Mouse (Mus musculus) urinary bladder, postnatal 10 days (tissue): ENCODE data around the gene Eif1b.

Experiments
- DNase-seq: peaks from one replicate; pipeline ENCODE4 v3.0.0; 2022; ENCODE audit warnings: low spot score

Gene Eif1b

DNA sequence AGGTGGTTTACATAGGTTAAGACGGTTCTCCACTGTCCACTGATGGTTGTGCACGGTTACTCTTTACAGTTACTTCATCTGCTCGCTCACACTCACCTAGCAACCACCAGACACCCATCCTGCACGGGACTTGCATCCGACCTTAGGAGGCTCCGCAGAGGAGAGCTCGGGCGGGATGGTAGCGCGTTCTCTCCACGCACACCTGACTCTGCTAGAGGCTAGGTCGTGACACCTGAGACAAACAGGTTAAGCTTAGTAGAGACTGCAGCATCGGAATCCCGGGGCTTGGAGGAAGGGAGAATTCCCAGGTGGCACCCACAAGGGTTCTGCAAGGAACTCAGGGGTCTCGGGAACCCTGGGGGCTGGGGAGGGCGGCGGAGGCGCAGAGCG, at the start of gene Eif1b:
TSS of gene Eif1b (plus strand) at position 223 of the 390 bp plus-strand sequence.
- DNase-seq: no peak

DNA sequence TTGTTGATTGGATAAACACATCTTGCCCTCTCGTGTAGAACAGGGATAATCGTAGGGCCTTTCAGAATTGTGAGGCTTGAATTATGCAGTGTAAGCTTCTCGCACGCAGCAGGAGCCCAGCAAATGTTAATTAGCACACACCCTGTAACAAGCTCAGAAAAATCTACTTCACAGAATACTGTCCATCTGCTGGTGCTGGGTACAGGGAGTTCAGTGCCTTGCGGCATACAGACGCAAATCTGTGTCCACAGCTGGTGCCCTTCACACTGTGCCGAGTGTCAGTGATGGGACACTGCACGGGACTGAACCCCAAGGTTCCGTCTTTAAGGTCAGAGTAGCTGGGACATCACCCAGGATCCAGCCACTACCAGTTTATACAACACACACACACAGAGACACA, 47.4 kb upstream of the Eif1b start:
- DNase-seq: no peak

- DNase-seq: no peak
Measured at GRCm38 (mm10) chr9:120449696-120450329, 42.2 kb upstream of the Eif1b start.

- no peak for DNase-seq
Measured at GRCm38 (mm10) chr9:120455768-120456655, 36.0 kb upstream of the Eif1b start.

DNA sequence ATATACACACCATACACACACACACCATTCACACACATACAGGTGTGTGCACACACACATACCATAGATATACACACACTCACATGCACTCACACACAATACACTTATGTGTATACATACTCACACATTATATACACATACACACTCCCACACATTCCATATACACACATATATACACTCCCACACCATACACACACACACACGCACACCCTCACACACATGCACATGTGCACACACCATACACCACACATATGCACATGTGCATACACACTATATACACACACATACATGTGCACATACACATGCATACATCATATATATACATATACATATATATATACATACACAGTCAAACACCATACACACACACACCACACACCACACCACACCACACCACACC, 21.6 kb upstream of the Eif1b start:
- no peak for DNase-seq

- DNase-seq: no peak
Measured at GRCm38 (mm10) chr9:120481644-120482043, 10.4 kb upstream of the Eif1b start.

DNA sequence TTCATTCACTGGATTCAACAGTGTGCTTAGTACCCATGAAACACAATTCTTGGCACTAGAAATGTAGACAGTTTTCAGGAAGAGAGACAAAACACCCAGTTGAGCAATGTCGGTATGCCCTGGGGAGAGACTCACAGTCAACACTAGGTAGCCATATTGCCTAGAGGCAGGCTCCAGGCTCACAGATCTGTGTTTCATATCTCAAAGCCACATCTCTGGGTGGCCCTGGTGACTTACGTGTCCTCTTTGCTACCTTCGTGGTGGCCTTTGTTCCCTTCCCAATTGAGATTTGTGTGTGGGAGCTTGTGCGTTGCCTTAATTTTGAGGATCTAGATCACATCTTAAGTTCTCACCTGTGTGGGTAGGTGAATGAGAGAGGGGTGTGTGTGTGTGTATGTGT, 9.7 kb upstream of the Eif1b start:
- DNase-seq: no peak

DNA sequence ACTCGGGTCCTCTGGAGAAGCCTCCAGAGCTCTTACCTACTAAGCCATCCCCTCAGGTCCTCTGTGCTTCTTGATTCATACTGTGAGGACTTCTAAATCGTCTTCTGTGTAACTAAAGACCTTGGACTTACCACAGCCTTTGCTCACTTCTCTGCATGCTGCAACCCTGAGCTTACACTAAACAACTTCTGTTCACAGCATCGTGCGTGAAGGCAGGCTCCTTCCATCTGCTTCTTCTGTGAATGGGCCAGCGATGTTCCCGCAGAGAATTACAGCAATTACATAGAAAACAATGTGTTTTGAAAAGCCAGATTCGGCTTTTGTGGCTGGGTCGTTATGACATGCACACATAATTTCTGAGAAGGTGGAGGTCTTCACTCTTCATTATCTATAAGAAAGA, 8.9 kb upstream of the Eif1b start:
- DNase-seq: no peak

DNA sequence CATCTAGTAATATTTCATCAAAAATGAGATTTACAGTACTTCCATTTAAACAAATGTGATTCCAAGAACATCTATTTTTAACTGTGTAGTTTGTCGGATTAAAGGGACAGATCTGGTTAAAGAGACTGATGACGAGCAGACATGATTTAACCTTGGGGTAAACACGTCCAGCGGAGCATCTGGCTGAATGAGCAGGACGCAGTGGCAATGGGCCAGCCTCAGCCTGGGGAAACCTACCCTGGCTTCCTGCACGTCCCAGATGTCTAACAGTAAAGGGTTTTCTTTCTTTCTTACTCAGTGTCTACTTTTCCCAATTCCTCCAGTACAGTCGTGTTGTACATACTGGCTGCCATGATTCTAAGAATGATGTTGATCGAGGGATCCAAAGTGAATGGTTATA, 5.0 kb upstream of the Eif1b start:
- DNase-seq: no peak

GRCm38 (mm10) chr9:120491509-120491908, 523 bp upstream of the Eif1b start:
- DNase-seq: no peak

DNA sequence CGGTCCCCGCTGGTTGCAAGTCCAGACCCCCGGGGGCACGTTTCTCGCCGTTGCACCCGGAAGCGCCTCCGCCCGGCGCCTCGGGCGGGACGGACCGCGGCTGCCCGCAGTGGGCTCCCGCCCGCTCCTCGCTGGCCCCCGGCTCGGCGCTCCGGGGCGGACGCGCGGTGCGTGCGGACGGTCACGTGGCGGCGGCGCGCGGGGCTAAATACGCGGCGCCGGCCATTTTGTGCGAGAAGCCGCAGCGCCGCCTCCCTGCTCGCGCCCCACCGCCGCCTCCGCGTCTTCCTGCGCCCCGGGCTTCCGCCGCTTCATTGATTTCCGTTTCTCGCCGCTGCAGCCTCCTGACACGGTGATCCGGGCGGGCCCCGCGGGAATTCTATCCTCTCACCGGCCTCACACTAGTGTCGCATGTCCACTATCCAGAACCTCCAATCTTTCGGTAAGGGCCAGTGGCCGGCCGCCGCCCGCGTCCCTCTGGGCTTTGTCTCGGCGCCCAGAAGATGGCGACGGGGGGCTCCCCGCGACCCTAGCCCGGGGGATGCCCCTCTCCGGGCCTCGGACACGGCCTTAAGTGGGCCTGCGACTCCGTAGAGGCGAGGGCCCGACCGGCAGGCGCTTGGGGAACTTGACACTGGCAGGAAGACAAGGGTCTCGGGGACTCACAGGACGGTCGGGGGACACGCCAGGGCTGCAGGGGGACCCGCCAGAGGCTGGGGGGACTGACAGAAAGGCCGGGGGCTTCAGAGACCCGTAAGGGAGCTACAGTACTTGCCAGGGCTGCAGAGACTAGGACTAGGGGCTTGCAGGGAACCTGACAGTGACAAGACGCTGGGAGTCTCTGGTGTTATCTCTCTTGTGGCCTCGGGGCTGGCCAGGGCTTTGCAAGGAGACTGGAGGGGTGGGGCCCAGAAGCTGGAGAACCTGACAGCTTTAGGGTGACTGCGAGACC, 644 bp downstream of the Eif1b start:
- peak; percentile 23 for DNase-seq

DNA sequence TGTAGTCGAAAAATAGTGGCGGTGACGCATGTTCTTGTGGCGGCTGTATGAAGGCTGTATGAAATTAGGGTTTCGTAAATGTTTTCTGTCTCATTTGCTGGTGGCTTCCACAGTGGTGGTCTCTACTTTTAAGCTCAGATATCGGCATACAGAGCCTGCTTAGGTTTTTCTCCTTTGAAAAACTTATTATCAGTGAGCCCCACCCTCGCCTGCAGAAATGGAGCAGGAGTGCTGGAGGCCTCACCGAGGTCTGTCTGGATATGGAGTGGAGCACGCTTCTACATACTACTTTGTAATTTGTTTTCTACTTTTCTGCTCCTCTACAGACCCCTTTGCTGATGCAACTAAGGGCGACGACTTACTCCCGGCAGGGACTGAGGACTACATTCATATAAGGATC, 1.7 kb downstream of the Eif1b start:
- DNase-seq: no peak

- DNase-seq: no peak
Measured at GRCm38 (mm10) chr9:120496691-120497090, 4.7 kb downstream of the Eif1b start.

DNA sequence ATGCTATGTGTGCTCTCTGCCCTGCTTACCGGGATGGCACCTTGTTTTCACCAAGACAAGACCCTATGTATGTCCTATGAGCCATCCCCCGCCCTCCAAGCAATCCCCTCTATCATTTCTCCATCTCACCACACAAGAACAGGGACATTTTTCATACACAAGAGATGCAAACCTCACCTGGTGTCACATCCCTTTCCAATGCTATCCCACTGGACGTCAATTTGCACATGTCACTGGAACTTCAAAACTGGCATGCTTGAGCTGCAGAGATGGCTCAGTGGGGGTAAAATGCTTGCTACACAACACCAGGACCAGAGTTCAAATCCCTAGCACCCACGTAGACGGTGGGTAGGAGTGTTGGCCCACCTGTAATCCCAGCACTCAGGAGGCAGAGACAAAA, 6.0 kb downstream of the Eif1b start:
- DNase-seq: no peak

DNA sequence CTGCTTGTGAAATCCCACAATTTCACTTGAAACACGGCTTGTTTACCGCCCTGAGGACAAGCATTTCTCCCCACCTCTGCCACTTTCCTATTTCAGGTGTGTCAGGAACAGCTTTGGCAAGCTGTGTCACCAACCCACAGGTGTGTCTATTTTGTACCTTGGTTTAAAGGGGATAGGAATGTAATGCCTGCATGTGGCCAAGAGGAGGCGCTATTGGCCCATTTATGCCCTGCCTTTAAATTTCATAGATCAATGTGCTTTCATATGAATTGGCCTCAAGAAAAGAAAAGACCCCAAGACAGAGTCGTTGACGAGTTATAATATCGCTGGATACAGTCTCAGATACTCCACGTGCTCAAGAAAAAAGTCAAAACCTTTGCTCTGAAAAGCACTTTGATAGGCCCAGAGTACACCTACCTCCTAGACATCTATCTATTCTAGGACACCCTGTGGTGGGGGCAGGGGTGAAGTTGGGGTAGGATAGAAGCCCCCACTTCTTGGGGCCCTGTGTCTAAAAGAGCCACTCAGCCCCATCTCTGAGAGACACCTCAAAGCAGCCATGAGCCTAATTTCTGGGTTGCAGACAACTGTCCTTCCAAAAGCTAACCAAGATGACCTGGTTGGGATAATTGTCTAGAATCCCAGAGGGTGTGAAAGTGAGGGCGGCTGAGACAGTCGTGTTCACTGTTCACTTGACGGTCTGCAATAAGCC, 9.3 kb downstream of the Eif1b start:
- DNase-seq: no peak

- no peak for DNase-seq
Measured at GRCm38 (mm10) chr9:120502013-120502412, 10.0 kb downstream of the Eif1b start.

DNA sequence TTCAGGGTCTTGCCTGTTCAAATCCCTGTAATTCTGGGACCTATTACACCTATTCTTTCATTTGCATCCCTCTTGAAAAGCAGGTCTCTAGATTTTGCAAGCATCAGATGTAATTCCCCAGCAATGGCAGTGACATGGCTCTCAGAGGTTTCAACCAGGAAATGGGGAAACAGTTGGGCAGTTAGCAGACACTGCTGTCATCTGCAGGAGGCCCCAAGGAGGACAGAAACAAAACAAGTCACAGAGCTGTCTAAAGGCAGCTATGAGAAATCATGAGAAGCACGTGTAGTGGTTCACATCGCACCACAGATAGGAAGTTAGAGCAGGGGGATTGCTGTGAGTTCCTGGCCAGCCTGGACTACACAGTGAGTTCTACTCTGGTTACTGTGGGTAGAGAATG, 12.4 kb downstream of the Eif1b start:
- DNase-seq: no peak

DNA sequence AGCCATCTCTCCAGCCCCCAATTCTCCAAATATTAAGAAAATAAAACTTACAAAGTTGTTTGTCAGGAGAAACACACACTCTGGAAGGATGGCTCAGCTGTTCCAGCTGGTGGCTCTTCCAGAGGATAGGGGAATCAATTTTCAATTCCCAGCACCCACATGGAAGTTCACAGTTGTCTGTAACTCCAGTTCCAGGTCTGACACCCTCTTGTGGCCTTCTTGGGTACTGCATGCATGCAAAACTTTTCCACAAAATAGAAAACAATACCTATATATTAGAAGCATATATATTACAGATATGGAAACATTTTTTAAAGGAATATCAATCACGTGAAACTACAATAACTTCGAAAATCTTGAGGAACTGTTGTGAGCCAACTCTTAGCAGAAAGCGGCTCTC, 19.7 kb downstream of the Eif1b start:
- DNase-seq: no peak

DNA sequence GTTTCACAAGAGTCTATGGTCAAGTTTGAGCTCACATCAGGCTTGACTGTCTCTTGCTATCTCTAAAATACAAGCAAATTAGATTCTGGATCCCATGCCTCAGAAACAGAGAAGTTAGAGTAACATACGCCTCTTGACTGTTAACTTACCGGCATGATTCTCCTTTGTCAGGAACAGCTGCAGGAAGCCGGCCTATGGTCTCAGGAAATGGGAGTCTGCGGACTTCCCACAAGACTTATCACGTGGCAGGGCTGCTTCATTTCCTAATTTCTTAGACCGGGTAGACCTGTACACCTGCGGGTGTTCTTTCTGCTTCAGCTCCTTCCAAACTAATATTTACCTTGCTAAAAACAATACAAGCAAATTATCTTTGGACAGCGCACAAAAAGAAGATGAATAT, 24.7 kb downstream of the Eif1b start:
- no peak for DNase-seq

DNA sequence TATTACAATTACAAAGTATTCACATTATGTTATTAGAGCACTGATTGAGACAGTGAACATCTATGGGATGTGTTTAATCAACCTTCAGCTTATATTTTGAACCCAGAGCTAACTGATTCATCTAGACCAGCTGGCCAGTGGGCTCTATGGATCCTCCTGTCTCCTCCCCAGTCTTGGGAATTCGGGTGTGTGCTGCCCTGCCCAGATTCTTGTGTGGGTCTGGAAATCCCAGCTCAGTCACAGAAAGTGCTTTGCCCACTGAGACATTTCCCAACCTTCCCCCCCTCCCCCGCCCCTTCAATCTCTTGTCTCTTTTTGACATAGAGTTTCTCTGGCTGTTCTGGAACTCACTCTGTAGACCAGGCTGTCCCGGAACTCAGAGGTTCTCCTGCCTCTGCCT, 26.9 kb downstream of the Eif1b start:
- DNase-seq: no peak

DNA sequence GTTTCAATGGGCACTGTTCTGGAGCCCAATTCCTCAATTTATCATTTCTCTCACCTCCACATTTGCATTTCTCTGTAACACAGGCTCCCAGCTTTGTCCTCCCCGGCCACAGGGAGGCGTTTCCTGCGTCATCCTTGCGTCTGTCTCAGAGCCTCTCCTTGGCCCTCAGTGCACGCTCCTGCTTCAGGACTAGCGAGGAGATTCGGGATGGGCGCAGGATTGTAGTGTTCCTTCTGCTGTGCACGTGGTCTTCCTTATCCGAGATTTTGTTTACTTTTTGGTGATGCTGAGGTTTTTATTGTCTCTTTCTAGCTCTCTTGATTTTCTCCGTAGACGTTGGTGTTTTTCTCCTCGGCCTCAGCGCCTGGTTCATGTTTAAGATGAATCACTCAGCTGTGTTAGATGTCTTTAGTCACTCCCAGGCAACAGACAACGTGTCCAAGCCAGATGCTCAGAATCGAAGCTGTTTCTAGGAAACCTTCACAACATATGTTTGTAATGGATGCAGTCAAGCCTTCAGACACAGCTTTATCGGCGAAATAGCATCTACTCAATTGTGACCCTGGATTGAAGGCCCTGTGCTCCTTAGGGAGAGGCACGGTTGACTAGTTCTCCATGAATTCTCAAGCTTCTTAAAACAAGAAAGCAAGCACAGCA, 27.6 kb downstream of the Eif1b start:
- DNase-seq: no peak
